Mouse (Mus musculus): ENCODE measurements at regions not wholly inside any gene's neighbourhood (a gene's known extent, or its start where the extent isn't known, plus 50 kb on each side); places are given as distances from the start of the nearest gene placed in this dataset.

- TF ChIP-seq POLR2A (IDR thresholded peaks at IDR 0.05; ENCODE audit: borderline replicate concordance, low read depth, low read length) (no peak), CTCF (IDR thresholded peaks at IDR 0.05; ENCODE audit: low read depth, low read length) (no peak)
Measured at GRCm38 (mm10) chr19:15849235-15849634, 97.9 kb downstream of the Psat1 start.
